Mouse (Mus musculus) heart, embryonic 10.5 days (tissue): ENCODE results near the gene Alg1. TPM values are rescaled to one million over a fixed set of nuclear protein-coding genes. Genes with fewer than 3 reads are reported as not detected.
"Not testable (repeated sequence)": the region's sequence is repeated elsewhere in the genome, so short reads cannot be mapped to it uniquely, and the experiment has no call there.

ENCODE experiments used
- DNase-seq: peaks from one replicate; pipeline ENCODE4 v3.0.0-alpha.2; 2017; ENCODE audit warnings: low spot score
- H3K27ac ChIP-seq: fragments of 300-500 bp; sonication (generic); 2 replicates; pipeline ENCODE4 v1.5.1; 2016; ENCODE audit warnings: mild to moderate bottlenecking
- H3K27me3 ChIP-seq: fragments of 300-500 bp; sonication (generic); 2 replicates; pipeline ENCODE4 v1.6.1; 2016; ENCODE audit warnings: mild to moderate bottlenecking; ENCODE audit not compliant: poor library complexity, insufficient read depth, severe bottlenecking
- H3K36me3 ChIP-seq: fragments of 300-500 bp; sonication (generic); 2 replicates; pipeline ENCODE4 v1.6.1; 2016; ENCODE audit warnings: mild to moderate bottlenecking, moderate library complexity
- H3K4me1 ChIP-seq: fragments of 300-500 bp; sonication (generic); 2 replicates; pipeline ENCODE4 v1.6.1; 2016; ENCODE audit warnings: mild to moderate bottlenecking
- H3K4me3 ChIP-seq: fragments of 300-500 bp; sonication (generic); 2 replicates; pipeline ENCODE4 v1.5.1; 2016; ENCODE audit warnings: mild to moderate bottlenecking, moderate library complexity
- H3K9me3 ChIP-seq: fragments of 300-500 bp; sonication (generic); 2 replicates; pipeline ENCODE4 v1.6.1; 2016; ENCODE audit warnings: mild to moderate bottlenecking, moderate library complexity
- WGBS: fragments of 180-500 bp; shearing (Covaris S2); methylation state at CpG from one replicate; pipeline ENCODE4 v1.1.7; 2016; 5-methylcytosine and 5-hydroxymethylcytosine counted together
- polyA plus RNA-seq: library from polyadenylated mRNA; unstranded; fragments of >200 nt; fragmentation: Nextera tagmentation; extraction: Ambion mirVana; gene quantifications from 2 replicates; pipeline ENCODE4 v1.2.1, GENCODE M21; 2016

Alg1 gene
- polyA plus RNA-seq, 1 experiment from 2014 or later: 27.7 TPM

- H3K4me1 ChIP-seq: peaks cover 7% of the 10 kb centered on the region
- H3K27me3 ChIP-seq: no peaks in the 10 kb centered on the region; the same call in 1 of the 2 replicates
- no peak overlapping the region for H3K4me3 ChIP-seq
- H3K36me3 ChIP-seq: no peaks in the 10 kb centered on the region
- H3K27ac ChIP-seq: no peak overlapping the region
- WGBS: 79% methylated on average over 3 of the region's 3 CpGs
- no peak for DNase-seq
- H3K9me3 ChIP-seq: no peaks in the 10 kb centered on the region
Observed at GRCm38 (mm10) chr16:5212150-5212549, 21.3 kb upstream of the Alg1 start.

GRCm38 (mm10) chr16:5214126-5214525 lies 19.3 kb upstream of the Alg1 start:
- Histone ChIP-seq H3K27ac (no peak overlapping the region), H3K4me3 (no peak overlapping the region), H3K9me3 (no peaks in the 10 kb centered on the region), H3K36me3 (no peaks in the 10 kb centered on the region), H3K27me3 (no peaks in the 10 kb centered on the region; the same call in 1 of the 2 replicates), H3K4me1 (peaks cover 13% of the 10 kb centered on the region)
- WGBS: 85% methylated on average over 2 of the region's 2 CpGs
- DNase-seq: no peak

DNA sequence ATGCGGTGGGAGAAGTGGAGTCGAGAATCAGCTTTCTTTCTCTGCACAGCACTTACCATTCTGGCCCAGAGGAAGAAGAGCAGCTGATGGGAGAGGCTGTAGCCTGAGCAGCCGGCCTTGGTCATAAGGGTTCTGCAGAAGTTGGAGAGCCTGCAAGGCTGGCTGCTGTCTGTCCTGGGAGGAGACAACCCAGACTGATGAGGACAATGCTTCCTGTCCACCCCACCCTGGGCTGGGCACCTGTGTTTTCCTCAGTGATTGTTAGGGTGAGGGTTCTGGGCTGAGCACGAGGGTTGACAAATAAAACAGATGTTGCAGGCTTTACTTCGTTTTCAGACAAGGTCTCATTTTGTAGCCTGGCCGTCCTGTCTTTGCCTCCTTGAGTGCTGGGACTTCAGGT lies 16.7 kb upstream of the Alg1 start:
- 57% methylated on average over 6 of the region's 6 CpGs for WGBS
- Histone ChIP-seq H3K4me1 (peaks cover 13% of the 10 kb centered on the region), H3K27me3 (no peaks in the 10 kb centered on the region; the same call in 1 of the 2 replicates), H3K36me3 (no peaks in the 10 kb centered on the region), H3K4me3 (no peak overlapping the region), H3K9me3 (no peaks in the 10 kb centered on the region), H3K27ac (no peak overlapping the region)
- DNase-seq: no peak

- no peaks in the 10 kb centered on the region for H3K9me3 ChIP-seq
- WGBS: 68% methylated on average over 5 of the region's 5 CpGs
- DNase-seq: no peak
Observed at GRCm38 (mm10) chr16:5217341-5218133, 15.9 kb upstream of the Alg1 start.

GRCm38 (mm10) chr16:5221403-5221802 lies 12.0 kb upstream of the Alg1 start:
- DNase-seq: no peak
- WGBS: 69% methylated on average over 4 of the region's 4 CpGs
- H3K36me3 ChIP-seq: no peaks in the 10 kb centered on the region
- no peaks in the 10 kb centered on the region for H3K9me3 ChIP-seq
- peaks cover 18% of the 10 kb centered on the region for H3K4me1 ChIP-seq
- no peak overlapping the region for H3K4me3 ChIP-seq
- no peak overlapping the region for H3K27ac ChIP-seq
- H3K27me3 ChIP-seq: no peaks in the 10 kb centered on the region

More at GRCm38 (mm10) chr16:5217341-5218133, 15.9 kb upstream of the Alg1 start:
- H3K4me3 ChIP-seq: no peak overlapping the region
- no peaks in the 10 kb centered on the region for H3K36me3 ChIP-seq
- peaks cover 20% of the 10 kb centered on the region for H3K4me1 ChIP-seq
- no peaks in the 10 kb centered on the region; the same call in 1 of the 2 replicates for H3K27me3 ChIP-seq
- H3K27ac ChIP-seq: no peak overlapping the region; the same call in 1 of the 2 replicates

GRCm38 (mm10) chr16:5222140-5222539 lies 11.3 kb upstream of the Alg1 start, which contains the start of gene AU021092:
Gene AU021092, minus strand, starts transcription at chr16:5222299.
- 68% methylated on average over 6 of the region's 6 CpGs for WGBS

DNA sequence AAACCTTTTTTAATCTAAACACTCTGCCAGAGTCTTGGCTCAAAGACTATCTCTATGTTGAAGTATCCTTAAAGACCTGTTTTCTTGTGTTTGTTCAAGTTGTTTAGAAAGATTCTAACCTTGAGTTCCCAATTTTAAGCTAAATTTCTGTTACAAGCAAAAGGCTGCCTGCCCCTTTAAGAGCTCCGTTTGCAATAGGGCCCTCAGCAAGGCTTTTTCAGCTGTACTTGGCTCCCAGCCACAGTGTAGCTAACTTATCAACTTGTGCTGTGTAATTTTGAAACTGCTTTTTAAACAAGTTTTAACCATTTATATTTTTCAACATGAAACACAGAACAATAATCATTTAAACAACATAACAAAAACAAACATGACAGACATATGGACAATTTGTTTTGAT lies 6.9 kb upstream of the Alg1 start:
- not testable (repeated sequence) for DNase-seq, H3K4me3 ChIP-seq, H3K27ac ChIP-seq, H3K36me3 ChIP-seq, H3K27me3 ChIP-seq, H3K4me1 ChIP-seq, H3K9me3 ChIP-seq
- whole genome bisulfite sequencing: 7% methylated on average over 1 of the region's 1 CpGs

More at GRCm38 (mm10) chr16:5222140-5222539, 11.3 kb upstream of the Alg1 start, which contains the start of gene AU021092:
- H3K27ac ChIP-seq: no peak within 1 kb of the TSS
- no peaks in the 10 kb centered on the region for H3K9me3 ChIP-seq
- DNase-seq: no peak
- no peak within 1 kb of the TSS for H3K4me3 ChIP-seq
- H3K4me1 ChIP-seq: peaks cover 13% of the 10 kb centered on the region
- H3K27me3 ChIP-seq: no peaks in the 10 kb centered on the region
- no peaks in the 10 kb centered on the region for H3K36me3 ChIP-seq

- not testable (repeated sequence) for DNase-seq, H3K36me3 ChIP-seq, H3K27me3 ChIP-seq, H3K4me1 ChIP-seq, H3K4me3 ChIP-seq, H3K27ac ChIP-seq, H3K9me3 ChIP-seq
- WGBS: 70% methylated on average over 19 of the region's 19 CpGs
Observed at GRCm38 (mm10) chr16:5227501-5227900, 5.9 kb upstream of the Alg1 start.

DNA sequence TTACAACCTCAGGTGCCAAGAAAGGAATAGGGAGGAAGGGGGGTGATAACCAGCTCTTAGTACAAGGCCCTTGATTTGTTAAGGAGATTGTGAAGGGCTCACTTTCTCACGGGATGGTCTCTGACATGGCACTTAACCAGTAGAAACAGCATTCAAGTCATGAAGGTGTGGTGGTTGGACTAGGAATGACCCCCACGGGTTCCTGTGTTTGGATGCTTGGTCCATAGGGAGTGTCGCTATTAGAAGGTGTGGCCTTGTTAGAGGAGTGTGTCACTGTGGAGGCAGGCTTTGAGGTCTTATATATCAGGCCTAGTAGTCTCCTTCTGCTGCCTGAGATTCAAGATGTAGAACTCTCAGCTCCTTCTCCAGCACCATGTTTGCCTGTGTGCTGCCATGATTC lies 5.3 kb upstream of the Alg1 start:
- WGBS: 81% methylated on average over 3 of the region's 3 CpGs
- not testable (repeated sequence) for H3K4me3 ChIP-seq, H3K27me3 ChIP-seq

DNA sequence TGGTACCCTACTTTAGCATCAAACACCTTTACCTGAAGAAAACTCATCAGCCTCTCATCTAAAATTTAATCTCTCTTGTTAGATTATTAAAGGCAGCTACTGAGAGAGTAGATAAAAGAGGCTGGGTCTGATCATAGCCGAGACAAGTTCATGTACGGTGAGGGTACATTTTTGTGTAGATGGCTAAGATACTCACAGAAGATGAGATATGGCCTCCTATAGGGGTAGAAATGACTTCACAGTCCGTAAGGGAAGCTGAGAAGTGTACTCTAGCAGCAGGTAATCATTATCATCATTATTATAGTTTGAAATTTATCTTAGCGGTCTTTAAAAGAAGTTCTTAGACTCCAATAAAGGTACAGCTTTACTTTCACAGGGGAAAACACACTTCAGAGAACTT lies 439 bp upstream of the Alg1 start:
- Histone ChIP-seq H3K4me1 (peaks cover 8% of the 10 kb centered on the region), H3K27ac (peak overlapping the region; percentile 88), H3K4me3 (peak overlapping the region; percentile 94), H3K27me3 (no peaks in the 10 kb centered on the region), H3K36me3 (peaks cover 8% of the 10 kb centered on the region), H3K9me3 (no peaks in the 10 kb centered on the region)
- no peak for DNase-seq
- 67% methylated on average over 4 of the region's 4 CpGs for WGBS

More for the DNA sequence above, 5.3 kb upstream of the Alg1 start:
- not testable (repeated sequence) for DNase-seq, H3K36me3 ChIP-seq, H3K9me3 ChIP-seq, H3K4me1 ChIP-seq, H3K27ac ChIP-seq

- Histone ChIP-seq H3K36me3 (peaks cover 83% of the 10 kb centered on the region), H3K4me1 (no peaks in the 10 kb centered on the region), H3K9me3 (no peaks in the 10 kb centered on the region), H3K4me3 (no peak overlapping the region), H3K27me3 (no peaks in the 10 kb centered on the region), H3K27ac (no peak overlapping the region)
- WGBS: 87% methylated on average over 4 of the region's 4 CpGs
- no peak for DNase-seq
Observed at GRCm38 (mm10) chr16:5242355-5242754, 8.9 kb downstream of the Alg1 start.

GRCm38 (mm10) chr16:5242882-5243281 lies 9.5 kb downstream of the Alg1 start:
- Histone ChIP-seq H3K4me1 (no peaks in the 10 kb centered on the region), H3K27me3 (no peaks in the 10 kb centered on the region), H3K4me3 (no peak overlapping the region), H3K9me3 (no peaks in the 10 kb centered on the region), H3K27ac (no peak overlapping the region), H3K36me3 (peaks cover 88% of the 10 kb centered on the region)
- DNase-seq: no peak
- 83% methylated on average over 6 of the region's 6 CpGs for WGBS

- H3K36me3 ChIP-seq: peaks cover 95% of the 10 kb centered on the region
Observed at GRCm38 (mm10) chr16:5244411-5244810, 11.0 kb downstream of the Alg1 start.

More at GRCm38 (mm10) chr16:5244411-5244810, 11.0 kb downstream of the Alg1 start:
- no peak for DNase-seq
- H3K9me3 ChIP-seq: no peaks in the 10 kb centered on the region
- no peak overlapping the region for H3K27ac ChIP-seq
- 34% methylated on average over 7 of the region's 7 CpGs for WGBS
- H3K4me3 ChIP-seq: no peak overlapping the region
- H3K27me3 ChIP-seq: no peaks in the 10 kb centered on the region
- no peaks in the 10 kb centered on the region for H3K4me1 ChIP-seq
